Mouse (Mus musculus) monocyte, adult 2 months (primary cell): ENCODE measurements around the gene H60c.
"Not testable (repeated sequence)": the region's sequence is repeated elsewhere in the genome, so short reads cannot be mapped to it uniquely, and the experiment has no call there.

Source experiments
- DNase-seq, 2 experiments: peaks; one replicate each; pipeline ENCODE4 v3.0.0; 2022; ENCODE audit warnings: low spot score in 2 of 2, low read depth in 1 of 2

Gene H60c

DNA sequence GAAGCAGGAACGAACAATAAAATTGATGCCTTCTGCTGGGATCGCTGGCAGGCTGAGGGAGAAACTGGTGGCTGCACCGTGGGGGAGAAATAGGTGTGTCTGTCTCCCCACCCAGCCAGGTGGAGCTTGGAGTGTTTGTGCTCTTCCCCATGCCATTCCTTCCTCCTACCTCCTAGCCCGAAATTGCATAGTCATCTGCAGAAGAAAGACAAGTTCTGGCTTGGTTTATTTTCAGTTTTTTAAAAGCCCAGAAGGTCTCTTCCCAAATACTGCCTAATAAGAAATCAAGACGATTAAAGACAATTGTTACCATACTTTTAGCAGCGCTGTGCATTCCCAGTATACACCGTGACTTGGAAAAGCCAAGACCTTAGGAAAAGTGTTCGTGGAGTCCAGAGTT, at the start of gene H60c:
Gene H60c (minus strand): TSS at position 101 of the 400 bp plus-strand sequence.
- no peak for DNase-seq

GRCm38 (mm10) chr10:3308821-3309206, 41.2 kb upstream of the H60c start:
- DNase-seq: no peak

- no peak for DNase-seq
Observed at GRCm38 (mm10) chr10:3308180-3308820, 40.7 kb upstream of the H60c start.

GRCm38 (mm10) chr10:3307752-3308151, 40.2 kb upstream of the H60c start:
- no peak for DNase-seq

DNA sequence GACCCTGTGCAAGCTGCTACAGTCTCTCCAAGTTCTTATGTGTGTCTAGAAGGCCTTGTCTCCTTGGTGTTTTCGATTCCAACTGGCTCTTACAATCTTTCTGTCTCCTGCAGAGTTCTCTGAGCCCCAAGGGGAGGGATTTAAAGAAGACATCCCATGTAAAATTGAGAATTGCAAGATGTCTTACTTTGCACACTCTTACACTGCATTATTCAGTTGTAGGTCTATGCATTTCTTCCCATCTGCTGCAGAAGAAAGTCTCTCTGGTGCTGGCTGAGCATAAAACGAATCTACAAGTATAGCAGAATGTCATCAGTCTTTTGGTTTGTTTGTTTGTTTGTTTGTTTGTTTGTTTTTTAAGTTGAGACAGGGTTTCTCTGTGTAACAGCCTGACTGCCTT, 26.4 kb upstream of the H60c start:
- DNase-seq: no peak

GRCm38 (mm10) chr10:3281047-3281446, 13.5 kb upstream of the H60c start:
- no peak for DNase-seq

- no peak for DNase-seq
Observed at GRCm38 (mm10) chr10:3274065-3274464, 6.5 kb upstream of the H60c start.

DNA sequence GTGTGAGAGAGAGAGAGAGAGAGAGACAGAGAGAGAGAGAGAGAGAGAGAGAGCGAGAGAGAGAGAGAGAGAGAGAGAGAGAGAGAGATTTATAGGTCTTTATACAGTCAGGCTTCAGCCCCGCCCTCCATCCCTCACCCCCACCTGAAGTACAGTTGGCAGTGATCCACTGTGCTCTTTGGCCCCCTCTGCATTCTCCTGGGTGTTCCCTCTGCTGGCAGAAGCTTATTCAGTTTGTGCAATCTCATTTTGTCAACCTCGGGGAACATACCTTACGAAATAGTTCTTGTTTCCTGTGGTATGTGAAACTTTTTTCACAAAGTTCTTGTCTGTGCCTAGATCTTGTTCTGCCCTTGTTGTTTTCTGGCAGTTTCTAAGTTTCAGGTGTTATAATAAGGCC, 3.5 kb upstream of the H60c start:
- no peak for DNase-seq

- no peak for DNase-seq
Observed at GRCm38 (mm10) chr10:3266729-3267128, 842 bp downstream of the H60c start.

DNA sequence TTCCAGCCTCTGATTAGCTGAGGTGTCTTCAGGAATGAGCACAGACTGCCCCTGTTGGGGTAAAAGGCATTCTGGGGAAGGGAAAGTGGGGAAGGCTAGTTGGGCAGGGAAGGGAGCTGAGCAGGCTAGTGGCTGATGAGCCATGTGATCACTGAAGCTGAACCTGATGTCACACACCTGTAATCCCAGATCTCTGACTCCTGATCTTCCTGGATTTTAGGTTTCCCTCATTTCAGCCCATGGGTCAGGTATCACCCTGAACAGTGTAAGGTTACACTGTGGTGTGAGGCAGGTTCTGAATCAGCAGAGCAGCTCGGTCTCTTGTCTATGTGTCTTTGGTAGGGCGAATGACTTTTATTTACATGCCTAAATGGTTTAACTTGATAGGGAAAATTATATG, 4.8 kb downstream of the H60c start:
- DNase-seq: no peak

DNA sequence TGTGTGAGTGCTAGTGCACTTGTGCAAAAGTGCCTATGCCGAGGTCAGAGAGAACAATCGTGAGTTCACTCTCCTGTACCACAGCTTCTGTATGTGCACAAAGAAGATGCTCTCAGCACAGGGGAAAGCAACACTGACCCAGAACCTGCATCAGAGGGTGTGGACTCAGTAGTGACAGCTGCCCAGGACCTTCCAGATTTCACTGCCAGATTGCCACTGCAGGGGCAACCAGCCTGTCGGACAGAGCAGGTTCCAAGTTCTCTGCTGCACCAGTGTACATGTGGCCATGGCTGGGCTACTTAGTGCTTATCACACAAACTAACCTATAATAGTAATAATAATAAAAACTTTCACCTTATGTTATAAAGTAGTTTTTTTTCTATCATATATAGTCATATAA, 10.2 kb downstream of the H60c start:
- no peak for DNase-seq

DNA sequence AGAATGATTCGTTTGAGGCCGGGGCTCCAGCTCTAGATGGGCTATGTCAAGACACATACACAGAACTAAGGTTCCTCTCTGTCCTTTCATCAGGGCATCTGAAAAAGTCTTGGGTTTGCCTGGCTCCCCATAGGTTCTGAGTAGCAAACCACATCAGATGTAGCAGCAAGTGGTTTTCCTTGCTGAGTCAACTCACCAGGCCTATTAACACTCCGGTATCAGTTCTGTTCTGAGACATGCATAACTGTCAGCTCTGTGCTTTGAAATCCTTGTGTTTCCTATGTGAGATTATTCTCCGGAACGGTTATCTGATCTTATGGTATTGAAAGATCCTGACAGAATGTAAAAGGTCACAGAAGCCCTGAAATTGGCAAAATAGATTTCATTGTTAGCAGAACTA, 29.1 kb downstream of the H60c start:
- DNase-seq: not testable (repeated sequence)

GRCm38 (mm10) chr10:3236638-3237270, 30.8 kb downstream of the H60c start:
- DNase-seq: no peak

DNA sequence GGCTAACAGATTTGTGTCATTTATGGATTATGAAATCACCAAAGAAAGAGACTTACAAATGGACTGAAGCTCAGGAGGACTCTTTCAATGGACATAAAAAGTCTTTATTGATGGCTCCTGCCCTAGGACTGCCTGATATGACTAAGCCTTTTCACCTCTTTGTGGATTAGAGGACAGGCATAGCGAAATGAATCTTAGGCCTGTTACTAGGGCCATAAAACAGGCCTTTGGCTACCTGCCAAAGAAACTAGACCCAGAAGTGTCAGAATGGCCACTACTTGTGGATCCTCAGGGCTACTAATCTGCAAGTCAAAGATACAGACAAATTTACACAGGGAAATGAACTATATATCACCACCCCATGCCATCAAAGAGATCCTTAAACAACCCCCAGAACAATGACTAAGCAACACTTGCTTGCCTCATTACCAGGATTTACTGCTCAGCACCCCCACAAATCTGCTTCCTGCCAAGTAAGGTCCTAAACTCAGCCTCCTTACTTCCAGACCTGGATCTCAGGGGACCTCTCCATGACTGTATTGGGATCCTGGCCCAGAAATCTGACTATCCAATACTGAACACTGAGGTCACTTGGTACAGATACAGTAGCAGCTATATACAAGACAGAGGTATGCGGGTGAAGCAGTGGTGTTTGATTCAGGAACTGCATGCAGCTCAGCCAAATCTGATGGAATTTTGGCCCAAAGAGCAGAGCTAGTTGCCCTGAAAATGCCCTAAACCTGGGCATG, 39.0 kb downstream of the H60c start:
- DNase-seq: no peak
